Mouse (Mus musculus) lung, adult 2 months (tissue): ENCODE data around the gene Esam.

ENCODE experiments used
- CTCF ChIP-seq: fragments of 200-500 bp; IDR thresholded peaks from 2 replicates; pipeline ENCODE4 v1.5.1; 2011; ENCODE audit warnings: mild to moderate bottlenecking, low read length, control low read depth; ENCODE audit not compliant: insufficient read depth
- POLR2A ChIP-seq: fragments of 200-500 bp; IDR thresholded peaks from 2 replicates; pipeline ENCODE4 v1.6.1; 2011; ENCODE audit warnings: low read depth, mild to moderate bottlenecking, control low read depth, low read length, borderline replicate concordance; ENCODE audit errors: extremely low read depth

DNA sequence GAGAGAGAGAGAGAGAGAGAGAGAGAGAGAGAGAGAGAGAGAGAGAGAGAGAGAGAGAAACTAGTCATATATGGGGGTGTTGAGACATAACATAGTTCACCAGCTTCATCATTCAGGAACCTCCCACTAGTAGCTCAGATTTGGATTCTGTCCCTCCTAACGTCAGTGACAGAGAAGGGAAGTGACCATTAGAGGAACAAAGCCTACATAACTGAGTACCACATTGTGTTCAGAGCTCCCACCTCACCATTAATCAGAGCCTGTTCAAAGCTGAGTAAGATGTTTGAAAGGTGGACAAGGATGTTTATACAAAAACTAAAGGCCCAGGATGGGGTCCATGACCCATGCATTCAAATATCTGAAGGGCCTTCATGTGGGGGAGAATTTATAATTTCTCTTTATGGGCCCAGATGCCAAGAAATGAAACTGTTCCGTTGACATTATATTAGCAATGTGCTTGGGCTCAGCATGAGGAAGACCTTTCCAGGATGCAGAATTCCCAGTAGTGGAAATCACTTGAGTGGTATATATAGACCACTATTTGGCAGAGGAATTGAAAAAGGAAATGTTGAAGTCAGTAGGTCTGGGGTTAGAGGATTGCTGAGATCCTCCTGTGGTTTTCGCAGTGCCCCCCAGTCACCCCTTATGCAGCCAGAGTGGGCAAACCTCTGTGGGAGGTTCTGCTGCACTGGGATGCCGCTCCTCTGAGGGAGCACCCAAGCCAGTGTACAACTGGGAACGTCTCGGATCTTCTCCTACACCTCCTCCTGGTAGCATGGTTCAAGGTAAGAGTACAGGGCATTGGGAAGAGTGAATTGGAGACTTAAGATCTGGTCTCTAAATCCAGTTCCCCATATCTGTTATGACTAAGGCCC, 13.1 kb downstream of the Esam start:
- TF ChIP-seq CTCF (no peak), POLR2A (no peak)
